Mouse (Mus musculus) cerebellum, postnatal 14 days (tissue): ENCODE results near the gene Ptma.
"Not testable (repeated sequence)": the region's sequence is repeated elsewhere in the genome, so short reads cannot be mapped to it uniquely, and the experiment has no call there.

Experiments used
- DNase-seq, 2 experiments: peaks; one replicate each; pipeline ENCODE4 v3.0.0; 2021; ENCODE audit warnings: mixed read lengths in 2 of 2

The Ptma gene

GRCm38 (mm10) chr1:86526116-86526788 lies at the start of gene Ptma:
Gene Ptma, plus strand, starts transcription at chr1:86526726.
- peak; percentile 100 for DNase-seq

GRCm38 (mm10) chr1:86477738-86478285 lies 48.7 kb upstream of the Ptma start:
- DNase-seq = no peak

GRCm38 (mm10) chr1:86479099-86479825 lies 47.3 kb upstream of the Ptma start:
- no peak for DNase-seq

- no peak for DNase-seq
These were observed 46.2 kb upstream of the Ptma start for GRCm38 (mm10) chr1:86480288-86480687.

GRCm38 (mm10) chr1:86480735-86481447 lies 45.6 kb upstream of the Ptma start:
- no peak for DNase-seq

- DNase-seq = no peak
These were observed 45.1 kb upstream of the Ptma start for GRCm38 (mm10) chr1:86481468-86481867.

- no peak for DNase-seq
These were observed 44.2 kb upstream of the Ptma start for GRCm38 (mm10) chr1:86482288-86482687.

GRCm38 (mm10) chr1:86482761-86483160 lies 43.8 kb upstream of the Ptma start:
- DNase-seq = no peak

- DNase-seq = no peak
These were observed 41.2 kb upstream of the Ptma start for GRCm38 (mm10) chr1:86485346-86485745.

- DNase-seq = not testable (repeated sequence)
These were observed 40.7 kb upstream of the Ptma start for GRCm38 (mm10) chr1:86485858-86486257.

GRCm38 (mm10) chr1:86486703-86487294 lies 39.7 kb upstream of the Ptma start:
- no peak for DNase-seq

- DNase-seq = peak; percentile 100
These were observed 39.1 kb upstream of the Ptma start for GRCm38 (mm10) chr1:86487295-86487907.

GRCm38 (mm10) chr1:86487908-86488314 lies 38.6 kb upstream of the Ptma start:
- DNase-seq = no peak

- peak; percentile 25 to 43 for DNase-seq
These were observed 38.2 kb upstream of the Ptma start for GRCm38 (mm10) chr1:86488326-86488725.

GRCm38 (mm10) chr1:86488774-86489173 lies 37.8 kb upstream of the Ptma start:
- DNase-seq = no peak

GRCm38 (mm10) chr1:86489901-86490300 lies 36.6 kb upstream of the Ptma start:
- DNase-seq = no peak

- DNase-seq = no peak
These were observed 35.8 kb upstream of the Ptma start for GRCm38 (mm10) chr1:86490697-86491096.

- no peak for DNase-seq
These were observed 34.9 kb upstream of the Ptma start for GRCm38 (mm10) chr1:86491533-86492094.

GRCm38 (mm10) chr1:86492095-86493070 lies 34.1 kb upstream of the Ptma start:
- no peak for DNase-seq

- no peak for DNase-seq
These were observed 32.7 kb upstream of the Ptma start for GRCm38 (mm10) chr1:86493783-86494182.

- no peak for DNase-seq
These were observed 30.2 kb upstream of the Ptma start for GRCm38 (mm10) chr1:86496340-86496739.
